Mouse (Mus musculus) T-helper 2 cell (primary cell): Measurements from ENCODE around the gene Cd79b.
"Not testable (repeated sequence)": the region's sequence is repeated elsewhere in the genome, so short reads cannot be mapped to it uniquely, and the experiment has no call there.

Experiments used
- in situ Hi-C: fragments of 300-600 bp; cut with MboI, MseI; formaldehyde crosslinking; loops from one replicate; pipeline ENCODE4 v1.15.1; 2025; ENCODE audit warnings: high pct_unique_total_duplicates

The Cd79b gene

DNA sequence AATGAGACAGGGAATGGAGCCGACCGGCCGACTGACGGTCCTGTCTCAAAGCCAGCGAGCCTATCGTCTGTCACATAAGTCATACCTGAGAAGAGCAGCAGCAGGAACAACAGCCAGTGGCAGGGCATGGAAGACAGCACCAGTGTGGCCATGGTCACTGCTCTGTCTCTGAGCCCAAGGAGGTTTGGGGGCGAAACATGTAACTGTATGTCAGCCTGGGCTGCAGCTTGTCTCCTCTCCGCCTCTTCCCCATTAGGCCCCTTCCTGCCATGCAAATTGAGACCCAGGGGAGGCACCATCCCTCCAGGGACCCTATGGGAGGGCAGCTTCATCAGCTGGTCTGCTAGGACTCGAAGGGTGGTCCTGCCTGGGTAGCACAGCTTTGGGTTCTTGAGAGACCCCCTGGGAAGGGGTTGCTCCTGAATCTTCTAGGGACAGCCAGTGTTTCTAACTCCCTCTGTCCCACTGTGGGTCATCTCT lies at the start of gene Cd79b:
TSS of gene Cd79b (minus strand) at position 430 of the 480 bp plus-strand sequence.
- in situ Hi-C loops = loop anchor here (5.0 kb wide), 1 partner anchor 213 kb away; no protein-coding TSS in a partner anchor

DNA sequence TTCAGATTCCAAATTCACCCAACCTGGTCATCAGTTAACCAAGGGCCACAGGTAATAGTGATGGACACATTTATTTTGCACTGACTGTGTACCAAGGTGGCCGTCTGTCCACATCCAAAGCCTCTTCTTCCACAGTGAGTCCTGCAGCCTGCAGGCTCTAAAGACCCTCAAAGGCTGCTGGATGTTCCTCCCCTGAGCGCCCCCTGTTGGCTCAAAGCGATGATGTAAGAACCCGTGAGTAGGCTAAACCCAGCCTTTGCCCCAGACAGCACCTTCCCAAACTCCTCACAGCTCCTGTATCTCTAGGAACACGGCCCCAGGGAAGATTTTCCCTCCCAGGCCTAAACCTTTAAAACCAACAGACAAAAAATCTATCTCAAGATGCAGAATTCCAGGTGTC lies 44.8 kb upstream of the Cd79b start:
- in situ Hi-C loops = no loop called here

DNA sequence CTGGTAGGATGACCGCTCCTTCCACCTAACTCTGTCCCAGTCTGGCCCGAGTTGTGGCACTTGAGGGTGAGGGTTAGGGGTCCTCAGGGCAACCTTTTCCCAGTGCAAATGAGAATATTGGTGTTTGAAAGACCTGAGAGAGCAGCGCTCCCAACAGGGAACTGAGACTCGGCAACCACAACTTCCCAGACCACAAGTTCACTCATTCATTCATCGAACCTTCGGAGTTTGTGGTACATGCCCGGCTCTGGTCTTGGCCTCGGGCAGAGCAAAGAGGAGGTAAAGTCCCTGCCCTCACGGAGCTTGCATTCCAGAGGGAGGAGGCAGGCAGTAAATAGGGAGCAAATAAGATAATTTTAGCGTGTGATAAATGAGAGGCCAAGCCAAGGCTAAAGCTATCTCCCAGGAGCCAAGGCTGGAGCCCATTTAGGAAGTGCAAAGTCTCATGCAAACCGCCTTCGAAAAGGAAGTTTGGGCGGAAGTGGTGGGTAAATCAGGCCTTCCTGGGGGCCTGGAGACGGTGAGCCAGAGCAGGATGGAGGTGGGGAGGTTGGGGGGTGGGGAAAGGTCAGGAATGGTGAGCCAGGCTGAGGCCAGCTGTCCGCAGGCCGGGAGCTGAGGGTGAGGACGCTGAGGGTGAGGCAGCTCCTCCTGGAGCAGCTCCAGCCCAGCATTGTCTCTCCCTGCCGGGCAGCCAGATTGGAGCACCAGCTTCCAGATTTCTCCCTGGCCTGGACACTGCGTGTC lies 41.0 kb upstream of the Cd79b start:
- in situ Hi-C loops = no loop called here

DNA sequence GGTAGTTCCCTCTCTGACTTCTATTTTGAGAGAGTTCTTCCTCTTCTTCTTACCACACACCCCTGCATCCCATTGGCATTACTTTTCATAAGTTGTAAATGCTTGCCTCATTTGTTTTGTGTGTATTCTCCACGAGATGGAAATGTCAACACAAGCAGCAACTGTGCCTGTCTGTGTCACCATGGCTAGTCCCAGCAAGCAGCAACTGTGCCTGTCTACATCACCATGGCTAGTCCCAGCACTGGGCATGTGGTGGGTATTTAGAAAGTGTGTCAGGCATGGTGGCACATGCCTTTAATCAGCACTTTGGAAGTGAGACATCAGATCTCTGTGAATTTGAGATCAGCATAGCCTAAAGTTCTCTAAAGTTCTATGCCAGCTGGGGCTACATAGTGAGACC lies 39.6 kb upstream of the Cd79b start:
- in situ Hi-C loops = no loop called here

DNA sequence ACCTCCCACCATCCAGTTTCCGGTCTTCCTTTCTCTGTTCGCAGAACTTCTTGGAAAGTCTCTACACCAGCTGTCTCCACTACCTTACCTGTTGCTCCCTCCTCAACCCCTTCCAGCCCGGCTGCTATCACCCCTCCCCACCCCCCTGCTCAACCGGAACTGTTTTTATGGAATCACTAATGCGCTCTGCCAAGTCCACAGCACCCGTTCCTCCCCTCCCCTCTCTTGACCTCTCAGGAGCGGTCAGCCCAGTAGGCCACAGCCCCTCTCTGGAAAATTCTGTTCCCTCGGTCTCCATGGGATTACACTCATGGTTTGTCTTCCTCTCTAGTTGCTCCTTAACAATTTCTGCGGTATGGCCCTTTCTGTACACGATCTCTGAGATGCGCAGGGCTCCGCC lies 38.6 kb upstream of the Cd79b start, which contains the start of gene Scn4a:
TSS of gene Scn4a (minus strand) at position 101 of the 400 bp plus-strand sequence.
- in situ Hi-C loops = no loop called here

DNA sequence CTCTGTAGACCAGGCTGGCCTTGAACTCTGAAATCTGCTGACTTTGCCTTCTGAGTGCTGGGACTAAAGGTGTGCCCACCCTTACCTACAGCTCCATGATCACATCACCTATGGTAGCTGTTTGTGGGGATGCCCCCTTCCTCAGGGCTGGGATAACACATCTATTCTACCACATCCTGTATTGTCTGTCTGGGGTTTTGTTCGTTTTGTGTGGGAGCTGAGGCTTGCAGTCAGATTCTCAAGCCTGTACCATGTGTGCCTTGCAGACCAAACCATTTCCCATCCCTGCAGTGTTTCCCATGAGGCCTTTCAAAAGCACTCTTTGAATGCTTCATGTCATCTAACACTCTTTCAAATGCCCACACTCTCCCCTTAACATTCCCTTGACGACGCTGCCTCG lies 37.4 kb upstream of the Cd79b start:
- in situ Hi-C loops = no loop called here

DNA sequence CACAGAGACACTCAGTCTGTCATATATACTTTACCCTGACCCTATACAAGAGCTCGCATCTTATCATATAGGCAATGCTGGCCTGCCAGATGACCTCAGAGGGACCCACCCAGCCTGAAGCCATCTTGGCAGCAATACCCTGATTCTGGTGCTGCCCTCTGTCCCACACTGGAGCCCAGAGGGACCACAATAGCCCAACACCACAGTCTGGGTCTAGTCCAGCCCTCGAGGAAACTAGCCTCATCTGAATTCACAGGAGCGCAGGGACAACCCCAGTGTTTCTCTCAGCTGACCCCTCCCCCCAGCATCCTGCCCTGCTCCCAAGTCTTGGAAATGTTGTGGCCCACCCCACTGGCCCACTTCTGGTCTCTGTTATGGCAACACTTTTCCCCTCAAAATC lies 36.7 kb upstream of the Cd79b start:
- in situ Hi-C loops = no loop called here

DNA sequence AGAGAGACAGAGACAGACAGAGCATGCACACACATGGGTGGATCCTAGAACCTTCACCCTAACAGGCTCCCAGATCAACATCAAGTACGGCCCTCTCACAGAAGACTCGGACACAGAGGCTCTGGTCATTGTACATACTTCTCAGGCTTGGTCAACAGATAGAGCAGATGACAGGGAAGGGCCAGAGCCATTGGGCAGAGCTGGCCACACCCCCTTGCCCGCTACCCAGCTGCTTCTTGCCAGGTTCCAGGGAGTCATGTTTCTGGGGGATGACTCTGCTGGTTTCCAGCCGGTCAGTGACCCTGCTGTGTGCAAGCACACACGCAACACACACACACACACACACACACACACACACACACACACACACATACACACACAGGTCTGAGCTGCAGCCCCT lies 36.3 kb upstream of the Cd79b start:
- in situ Hi-C loops = no loop called here

DNA sequence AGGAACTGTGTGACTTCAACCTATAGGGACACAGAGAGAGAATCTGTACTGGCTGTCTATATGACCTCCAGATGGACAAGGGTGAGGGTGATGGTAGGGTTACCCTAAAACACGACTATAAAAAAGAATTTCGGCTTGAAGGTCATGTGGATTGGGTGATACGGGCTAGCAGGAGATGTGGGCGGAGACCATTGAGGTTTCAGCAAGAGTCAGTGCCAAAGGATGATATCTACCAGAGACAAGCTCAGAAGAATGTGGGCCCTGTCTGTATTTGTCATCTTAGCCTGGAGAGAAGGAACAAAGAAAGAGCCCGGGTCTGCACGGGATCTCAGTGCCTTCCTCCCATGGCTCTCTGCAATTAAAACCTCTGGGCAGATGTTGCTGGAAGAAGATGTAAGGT lies 35.2 kb upstream of the Cd79b start:
- in situ Hi-C loops = no loop called here

DNA sequence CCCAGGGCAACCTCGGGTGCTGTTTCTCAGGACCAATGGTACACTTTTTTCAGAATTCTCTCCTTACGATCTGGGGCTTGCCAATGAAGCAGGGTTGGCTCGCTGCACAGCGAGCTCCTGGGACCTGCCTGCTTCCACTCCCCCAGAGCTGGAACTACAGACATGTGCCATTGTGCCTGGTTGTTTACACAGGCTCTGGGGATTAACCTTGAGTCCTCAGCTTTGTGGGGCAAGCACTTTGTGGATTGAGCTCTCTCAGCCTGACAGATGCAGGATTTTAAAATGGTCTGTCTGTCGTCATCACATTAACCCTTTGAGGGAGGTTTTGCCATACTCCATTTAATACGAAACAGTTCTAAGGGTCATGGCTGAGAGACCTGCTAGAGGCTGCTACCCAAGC lies 30.3 kb upstream of the Cd79b start:
- in situ Hi-C loops = no loop called here

DNA sequence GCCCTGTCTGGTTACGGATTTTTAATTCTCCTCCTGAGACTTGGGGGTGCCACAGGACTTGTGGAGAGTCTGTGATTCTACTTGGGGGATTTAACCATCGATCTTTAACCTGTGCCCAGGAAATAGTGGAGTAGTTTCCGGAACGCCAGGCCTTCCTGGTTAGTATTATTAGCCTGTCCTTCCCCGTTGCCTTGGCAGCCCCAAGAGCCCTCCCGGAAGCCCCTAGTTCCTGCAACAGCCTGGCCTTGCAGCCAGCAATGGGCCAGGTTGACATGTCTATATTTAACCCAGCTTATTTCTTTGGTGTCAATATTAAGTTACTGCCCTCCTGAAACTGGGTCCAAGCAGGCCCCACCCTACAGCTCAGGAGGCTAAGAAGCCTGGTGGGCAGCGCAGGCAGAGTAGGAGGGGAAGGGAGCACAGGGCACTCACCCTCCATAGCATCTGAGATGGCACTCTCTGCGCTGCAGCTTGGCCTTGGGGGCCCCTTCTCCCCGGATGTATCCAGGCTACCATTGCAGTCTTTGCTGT lies 26.5 kb upstream of the Cd79b start:
- in situ Hi-C loops = no loop called here

DNA sequence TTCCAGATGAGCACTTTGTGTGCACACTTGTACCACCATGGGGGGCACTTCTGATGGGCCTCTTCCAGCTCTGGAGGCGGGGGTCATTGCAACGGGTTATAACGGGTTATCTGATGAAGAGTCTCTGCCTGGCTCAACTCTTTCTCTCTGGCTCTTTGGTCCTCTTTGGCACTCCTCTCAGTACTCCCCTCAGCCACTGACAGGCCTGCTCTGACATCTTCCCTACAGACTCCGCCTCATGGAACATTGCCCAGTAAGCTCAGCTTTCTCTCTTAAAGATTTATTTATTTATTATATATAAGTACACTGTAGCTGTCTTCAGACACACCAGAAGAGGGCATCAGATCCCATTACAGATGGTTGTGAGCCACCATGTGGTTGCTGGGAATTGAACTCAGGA lies 24.8 kb upstream of the Cd79b start:
- in situ Hi-C loops = not testable (repeated sequence)

DNA sequence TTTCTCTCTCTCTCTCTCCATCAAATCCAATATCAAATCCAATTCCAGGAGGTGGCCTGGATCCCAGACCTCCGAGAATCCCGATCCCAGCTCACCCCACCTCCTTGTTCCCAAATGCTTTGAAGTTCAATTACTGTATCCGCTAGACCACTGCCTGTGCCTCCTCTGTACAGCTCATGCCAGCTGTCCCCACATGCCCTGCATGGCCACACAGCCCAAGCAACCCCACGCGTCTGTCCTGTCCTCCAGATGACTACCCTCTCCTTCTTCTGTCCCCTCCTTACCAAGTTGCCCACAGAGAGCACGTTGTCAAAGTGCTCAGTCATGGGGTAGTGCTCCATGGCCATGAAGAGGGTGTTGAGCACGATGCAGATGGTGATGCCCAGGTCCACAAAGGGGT lies 24.3 kb upstream of the Cd79b start:
- in situ Hi-C loops = no loop called here

DNA sequence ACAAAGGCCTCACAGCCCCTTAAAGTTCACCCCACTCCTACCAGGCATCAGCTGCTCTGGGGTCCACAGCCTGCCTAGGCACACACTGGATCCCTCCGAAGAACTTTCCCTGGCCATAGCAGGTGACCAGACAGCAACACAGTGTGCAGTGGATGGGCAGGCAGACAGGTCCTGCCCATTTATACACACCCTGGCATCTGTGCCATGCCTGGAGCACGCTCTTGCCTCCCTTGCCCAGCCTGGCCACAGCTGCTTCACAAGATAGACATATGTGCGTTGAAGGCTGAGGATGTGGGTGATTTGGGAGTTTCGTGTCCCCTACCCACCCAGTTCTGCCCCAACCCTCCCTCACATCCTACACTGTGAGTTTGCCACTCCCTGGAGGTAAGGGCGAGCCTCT lies 23.5 kb upstream of the Cd79b start:
- in situ Hi-C loops = no loop called here

DNA sequence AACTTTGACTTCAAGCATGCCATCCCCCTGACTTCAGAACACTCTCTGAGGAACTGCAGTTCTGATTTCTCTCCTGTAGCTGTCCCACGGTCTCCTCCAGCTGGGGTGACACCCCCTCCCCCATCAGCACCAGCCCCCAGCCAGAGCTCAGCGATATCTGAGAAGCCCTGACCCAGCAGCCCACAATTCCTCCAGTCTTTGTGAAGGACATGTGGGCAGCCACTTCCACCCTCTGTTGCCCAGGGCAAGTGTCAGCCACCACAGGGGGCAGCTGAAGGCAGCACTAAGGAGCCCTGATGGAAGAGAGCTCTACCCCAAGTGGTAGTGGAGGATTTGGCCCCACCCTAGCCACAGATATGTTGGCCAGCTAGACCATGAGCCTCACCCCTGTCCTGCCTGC lies 19.5 kb upstream of the Cd79b start:
- in situ Hi-C loops = loop anchor here (5.0 kb wide), 1 partner anchor 43 kb away; no protein-coding TSS in a partner anchor

DNA sequence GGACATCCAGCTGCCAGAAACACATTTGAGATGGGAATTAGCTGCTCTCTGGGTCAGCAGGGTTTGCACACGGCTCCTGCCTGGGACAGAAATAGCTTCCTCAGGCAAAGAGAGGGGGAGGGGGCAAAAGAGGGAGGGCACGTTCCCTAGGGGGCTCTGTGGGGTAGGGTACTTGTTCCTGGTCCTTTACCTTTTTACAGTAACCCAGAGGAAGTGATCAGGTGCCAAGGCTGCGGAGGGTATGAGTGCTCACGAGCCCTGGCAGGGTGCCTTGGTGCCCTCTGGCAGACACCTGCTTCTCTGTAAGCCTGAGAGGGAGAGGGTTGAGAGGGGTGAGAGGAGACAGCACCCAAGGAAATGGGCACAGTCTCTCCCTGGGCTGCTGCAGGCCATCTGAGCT lies 17.9 kb upstream of the Cd79b start:
- in situ Hi-C loops = loop anchor here (5.0 kb wide), 1 partner anchor 45 kb away; no protein-coding TSS in a partner anchor

DNA sequence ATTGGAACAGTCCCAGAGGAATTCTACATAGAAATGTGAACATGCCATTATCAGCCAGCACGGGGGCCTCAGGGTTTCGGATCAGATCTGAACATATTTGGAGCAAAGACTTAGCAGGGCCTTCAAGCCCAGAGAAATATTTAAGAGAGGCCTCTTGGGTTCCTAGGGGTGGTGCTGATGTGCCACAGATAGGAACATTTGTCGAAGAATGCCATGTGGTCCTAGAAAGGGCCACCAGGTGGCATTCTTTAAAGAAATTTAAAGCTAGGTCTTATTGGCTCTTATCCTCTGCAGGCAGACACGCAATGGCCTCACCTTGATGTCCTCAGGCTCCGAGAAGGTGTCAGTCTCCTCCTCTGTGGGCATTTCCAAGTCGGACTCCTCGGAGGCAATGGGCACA lies 15.1 kb upstream of the Cd79b start:
- in situ Hi-C loops = loop anchor here (5.0 kb wide), 1 partner anchor 48 kb away; no protein-coding TSS in a partner anchor

DNA sequence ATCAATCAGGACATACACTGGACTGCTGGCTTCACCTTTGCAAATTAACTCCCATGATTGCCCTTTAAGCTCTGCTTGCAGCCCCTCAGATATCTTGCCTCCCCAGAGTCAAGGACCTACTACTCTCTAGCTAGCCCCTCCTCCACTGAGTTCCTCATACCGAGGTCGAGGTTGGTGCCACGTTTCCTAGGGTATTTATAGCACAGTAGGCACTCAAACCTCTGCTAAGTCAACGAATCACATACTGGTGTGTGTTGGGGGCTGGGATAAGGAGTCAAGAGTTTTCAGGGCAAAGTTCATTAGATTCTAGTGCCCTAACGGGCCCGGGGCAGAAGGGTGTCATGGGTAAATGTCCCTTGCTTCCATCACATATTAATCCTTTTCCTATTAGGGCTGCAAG lies 14.6 kb upstream of the Cd79b start:
- in situ Hi-C loops = no loop called here

DNA sequence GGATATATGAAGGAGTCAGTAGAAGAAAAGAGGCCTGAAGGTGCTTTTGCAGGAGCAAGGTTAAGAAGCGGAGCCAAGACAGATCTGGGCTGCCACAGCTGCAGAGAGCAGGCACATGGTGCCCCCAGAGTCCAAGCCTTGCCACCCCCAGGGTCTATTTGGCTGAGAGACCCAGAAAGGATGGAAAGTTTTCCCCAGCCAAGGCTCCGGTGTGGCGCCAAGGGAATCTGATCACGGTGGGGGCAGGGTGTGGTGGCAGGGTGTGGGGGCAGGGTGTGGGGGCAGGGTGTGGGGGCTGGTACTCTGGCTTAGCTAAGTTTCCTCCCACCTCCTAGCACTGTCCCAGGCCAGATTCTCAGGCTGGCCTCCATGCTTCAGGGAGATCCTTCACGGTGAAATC lies 14.0 kb upstream of the Cd79b start:
- in situ Hi-C loops = no loop called here

DNA sequence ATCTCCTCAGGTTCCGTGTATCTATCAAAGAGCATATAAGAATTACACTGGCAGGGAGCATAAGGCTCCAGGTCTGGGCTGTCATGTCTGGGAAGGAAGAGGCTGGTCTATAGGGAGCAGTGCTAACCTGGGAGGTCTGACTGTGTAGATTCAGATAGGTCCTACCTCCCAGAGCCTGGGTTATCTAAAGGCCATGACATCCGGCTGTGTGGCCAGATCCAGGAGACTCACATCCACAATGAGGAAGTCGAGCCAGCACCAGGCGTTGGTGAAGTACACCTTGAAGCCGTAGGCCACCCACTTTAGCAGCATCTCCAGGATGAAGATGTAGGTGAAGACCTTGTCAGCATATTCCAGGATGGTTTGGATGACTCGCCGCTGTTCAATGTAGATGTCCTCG lies 11.9 kb upstream of the Cd79b start:
- in situ Hi-C loops = no loop called here

DNA sequence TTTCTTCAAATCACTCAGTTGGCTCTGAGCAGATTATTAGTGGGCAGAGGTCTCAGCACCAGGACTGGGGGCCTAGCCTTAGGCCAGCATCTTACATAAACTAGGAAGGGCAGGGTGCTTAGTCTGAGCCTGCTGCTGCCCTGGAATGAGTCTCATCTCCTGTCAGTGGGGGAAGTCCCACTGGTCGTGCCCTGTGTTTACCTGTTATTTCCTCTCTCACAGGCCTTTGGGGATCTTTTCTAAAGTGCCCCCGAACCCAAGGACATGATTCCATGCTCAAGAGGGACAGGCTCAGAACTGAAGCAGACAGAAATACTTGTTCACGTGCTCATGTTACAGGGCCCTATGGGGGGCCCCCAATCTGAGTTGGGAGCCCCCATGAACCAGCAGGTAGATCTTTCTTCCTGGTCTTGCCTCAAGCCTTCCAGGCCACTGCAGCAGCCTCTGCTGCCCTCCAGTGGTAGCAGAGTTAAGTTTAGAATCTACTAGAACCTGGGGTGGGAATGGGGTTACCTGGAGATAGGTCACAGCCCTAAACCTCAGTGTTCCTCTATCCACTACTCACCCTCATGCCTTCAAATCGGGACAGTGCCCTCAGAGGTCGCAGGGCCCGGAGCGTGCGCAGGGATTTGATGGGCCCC lies 11.1 kb upstream of the Cd79b start:
- in situ Hi-C loops = no loop called here

DNA sequence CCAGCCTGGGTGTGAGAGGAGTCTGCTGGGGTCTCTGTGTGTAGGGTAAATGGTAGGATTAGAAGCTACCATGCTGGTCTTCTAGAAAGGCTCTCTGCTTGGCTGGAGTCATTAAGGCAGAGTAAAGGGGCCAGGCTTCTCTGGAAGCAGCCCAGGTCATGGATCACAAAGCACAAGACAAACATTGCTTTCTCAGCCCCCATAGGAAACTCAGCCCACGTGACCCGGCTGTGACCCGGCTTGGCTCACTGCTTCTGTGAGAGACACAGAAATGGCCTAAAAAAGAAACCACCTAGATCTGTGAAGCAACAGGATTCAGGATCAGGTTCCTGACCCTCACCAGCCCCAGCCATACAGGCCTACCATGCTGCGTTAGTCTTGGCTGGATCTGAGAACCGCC lies 10.3 kb upstream of the Cd79b start:
- in situ Hi-C loops = no loop called here
